Mouse (Mus musculus) megakaryocyte-erythroid progenitor cell, adult 5 weeks (primary cell): Measurements from ENCODE around the gene Kcnip3. TPM values are rescaled to one million over a fixed set of nuclear protein-coding genes. Genes with fewer than 3 reads are reported as not detected.

ENCODE experiments used
- polyA plus RNA-seq: library from polyadenylated mRNA; stranded (reverse); fragments of >175 nt; gene quantifications from 2 replicates; pipeline ENCODE4 v1.2.3, GENCODE M21; 2012

The Kcnip3 gene
- 16.2 and 26.9 TPM in 2 replicates for polyA plus RNA-seq

DNA sequence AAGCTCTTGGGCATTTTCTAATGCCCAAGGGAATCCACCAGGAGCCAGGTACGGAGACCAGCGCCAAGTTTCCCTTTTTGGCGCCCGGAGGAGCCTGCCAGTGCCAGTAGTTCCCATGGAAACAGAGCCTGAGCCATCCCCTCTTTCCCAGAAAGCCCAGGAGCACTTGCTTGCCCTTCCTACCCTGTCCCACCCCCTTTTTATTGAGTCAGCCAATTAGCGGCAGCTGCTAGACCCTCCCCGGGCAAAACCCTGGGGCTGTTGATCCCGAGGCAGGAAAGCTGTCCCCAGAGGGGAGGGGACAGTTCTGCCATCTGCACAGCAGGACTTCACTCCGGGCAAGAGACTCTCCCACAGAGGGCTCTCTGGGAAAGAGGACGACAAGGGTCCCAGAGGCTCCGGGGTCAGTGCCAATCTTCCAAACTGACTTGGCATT, at the start of gene Kcnip3:
TSS of gene Kcnip3 (minus strand) at position 89 of the 436 bp plus-strand sequence.

DNA sequence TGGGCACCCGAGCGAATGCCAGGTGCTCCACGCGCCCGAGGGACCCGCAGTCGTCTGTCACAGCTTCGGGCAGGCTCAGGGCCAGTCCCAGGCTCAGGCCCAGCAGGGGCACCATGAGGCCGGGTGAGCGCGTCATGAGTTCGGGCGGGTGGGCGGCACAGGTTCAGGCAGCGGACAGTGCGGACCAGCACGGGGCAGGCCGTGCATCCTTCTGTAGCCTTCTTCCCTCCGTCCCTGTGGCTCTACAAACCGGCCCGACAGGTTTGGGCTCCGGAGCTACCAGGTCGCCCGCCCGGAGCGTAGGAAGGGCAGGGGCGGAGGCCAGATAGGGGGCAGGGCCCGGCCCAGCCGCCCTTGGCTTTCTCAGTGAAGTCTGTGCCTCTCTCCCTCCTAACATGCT, 19.3 kb upstream of the Kcnip3 start, which contains the start of gene Prom2:
TSS of gene Prom2 (minus strand) at position 283 of the 400 bp plus-strand sequence.

DNA sequence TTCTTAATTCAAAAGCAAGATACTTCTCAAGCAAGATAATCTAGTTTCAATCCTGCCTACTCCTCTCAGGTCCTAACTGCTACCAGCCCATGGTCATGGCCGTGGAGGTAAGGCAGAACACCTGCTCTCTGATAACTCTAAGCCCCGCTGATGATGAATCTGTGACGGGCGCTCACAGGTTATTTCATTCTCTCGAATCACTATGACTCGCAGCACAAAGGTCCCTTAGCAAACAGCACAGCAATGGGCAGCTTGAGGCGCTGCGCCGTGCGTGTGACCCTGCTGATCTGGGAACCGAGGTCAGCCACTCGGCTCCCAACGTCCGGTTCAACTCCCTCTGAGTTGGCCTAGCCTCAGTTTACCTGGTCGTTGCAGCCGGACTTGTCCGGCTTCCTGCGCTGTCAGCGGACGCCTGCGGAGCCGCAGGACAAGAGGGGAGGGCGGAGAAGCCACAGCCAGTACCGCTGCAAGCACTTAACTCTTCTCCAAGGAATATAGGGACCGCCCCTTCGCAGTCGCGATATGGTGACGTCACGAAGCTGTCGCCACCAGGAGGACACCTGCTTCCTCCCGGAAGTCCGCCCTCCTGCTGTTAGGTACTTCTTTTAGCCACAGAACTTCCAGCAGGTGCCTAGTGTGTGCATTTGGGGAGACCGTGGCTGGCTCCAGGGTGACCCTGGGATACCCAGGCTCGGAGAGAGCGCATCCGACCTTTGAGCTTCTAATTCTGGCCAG, 77.7 kb downstream of the Kcnip3 start, which contains the start of gene Fahd2a:
TSS of gene Fahd2a (minus strand) at position 511 of the 735 bp plus-strand sequence.

DNA sequence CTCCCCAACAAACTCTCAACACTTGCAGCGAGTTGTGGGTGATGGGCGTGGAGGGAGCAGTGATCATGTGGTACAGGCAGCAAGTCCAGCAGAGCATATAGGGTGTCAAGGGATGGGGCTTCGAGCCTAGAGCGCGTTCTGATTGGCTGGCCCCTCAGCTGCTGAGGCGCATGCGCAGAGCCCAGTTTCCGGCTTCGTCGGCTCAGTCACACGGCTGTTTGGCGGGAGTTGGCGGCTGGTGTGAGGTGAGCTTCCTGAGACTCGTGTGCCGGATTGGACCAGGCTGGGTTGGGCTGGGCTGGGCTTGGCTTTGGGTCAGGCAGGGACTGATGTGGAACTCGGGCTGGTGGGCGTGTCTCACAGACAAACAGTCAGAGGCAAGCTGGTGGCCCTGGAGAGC, 96.9 kb downstream of the Kcnip3 start, which contains the start of gene Gpat2:
TSS of gene Gpat2 (plus strand) at position 223 of the 400 bp plus-strand sequence.

Other genes with a start within 250 kb of the Kcnip3 start
- 83.3 and 104 TPM in 2 replicates for gene Dusp2, start 185.9 kb downstream of the Kcnip3 start, polyA plus RNA-seq
- 0.03 TPM in 1 of 2 replicates, not detected in the other for gene Astl, start 183.5 kb downstream of the Kcnip3 start, polyA plus RNA-seq
- gene Adra2b, start 158.9 kb downstream of the Kcnip3 start, polyA plus RNA-seq: 0.02 and 0.11 TPM in 2 replicates
- gene Gpat2, start 96.9 kb downstream of the Kcnip3 start, polyA plus RNA-seq: 0.06 TPM in 1 of 2 replicates, not detected in the other
- gene Fahd2a, start 77.5 kb downstream of the Kcnip3 start, polyA plus RNA-seq: 18.8 and 29.7 TPM in 2 replicates
- 0.14 TPM in 1 of 2 replicates, not detected in the other for gene Prom2, start 19.4 kb upstream of the Kcnip3 start, polyA plus RNA-seq
- 0.17 and 0.24 TPM in 2 replicates for gene Zfp661, start 65.0 kb upstream of the Kcnip3 start, polyA plus RNA-seq
- gene Mrps5, start 65.1 kb upstream of the Kcnip3 start, polyA plus RNA-seq: 165 and 196 TPM in 2 replicates
- gene Mal, start 134.6 kb upstream of the Kcnip3 start, polyA plus RNA-seq: not detected in 2 replicates
- not detected in 2 replicates for gene Mall, start 207.8 kb upstream of the Kcnip3 start, polyA plus RNA-seq